Mouse (Mus musculus): ENCODE data around the gene Gm28048. TPM values are rescaled to one million over a fixed set of nuclear protein-coding genes. Genes with fewer than 3 reads are reported as not detected.
A peak's percentile ranks its signal among the peaks of the same experiment; 100 is the strongest.

Gene Gm28048
- polyA plus RNA-seq, 1 experiment = not detected

DNA sequence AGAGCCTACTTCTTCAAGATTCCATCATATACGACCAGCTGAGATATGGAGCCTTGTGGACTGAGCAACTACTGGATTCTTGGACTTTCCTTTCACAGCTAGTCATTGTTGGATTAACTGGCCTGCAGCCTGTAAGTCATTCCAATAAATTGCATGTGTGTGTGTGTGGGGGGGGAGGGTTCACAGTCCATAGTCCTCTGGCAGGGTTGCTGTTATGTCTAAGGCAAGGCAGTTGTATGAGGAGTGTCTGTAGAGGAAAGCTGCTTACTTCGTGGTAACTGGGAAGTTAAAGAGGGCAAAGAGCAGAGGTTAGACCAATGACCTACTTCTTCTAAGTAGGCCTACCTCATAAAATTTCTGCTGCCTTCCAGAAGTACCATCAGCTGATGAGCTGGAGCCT lies 98.2 kb downstream of the Gm28048 start:
- Histone ChIP-seq H3K4me1 (peaks cover 39% of the 10 kb centered on the region), H3K27me3 (replicated peaks) (peaks cover 15% of the 10 kb centered on the region), H3K9me3 (no peaks in the 10 kb centered on the region), H3K4me3 (replicated peaks) (no peak overlapping the region), H3K36me3 (replicated peaks; ENCODE audit: low read length) (no peaks in the 10 kb centered on the region)
- TF ChIP-seq FLI1 (IDR thresholded peaks at IDR 0.05; ENCODE audit: low read length) = no peak
- TF ChIP-seq GATA1 (IDR thresholded peaks at IDR 0.05; ENCODE audit: borderline replicate concordance, low read length) = no peak

DNA sequence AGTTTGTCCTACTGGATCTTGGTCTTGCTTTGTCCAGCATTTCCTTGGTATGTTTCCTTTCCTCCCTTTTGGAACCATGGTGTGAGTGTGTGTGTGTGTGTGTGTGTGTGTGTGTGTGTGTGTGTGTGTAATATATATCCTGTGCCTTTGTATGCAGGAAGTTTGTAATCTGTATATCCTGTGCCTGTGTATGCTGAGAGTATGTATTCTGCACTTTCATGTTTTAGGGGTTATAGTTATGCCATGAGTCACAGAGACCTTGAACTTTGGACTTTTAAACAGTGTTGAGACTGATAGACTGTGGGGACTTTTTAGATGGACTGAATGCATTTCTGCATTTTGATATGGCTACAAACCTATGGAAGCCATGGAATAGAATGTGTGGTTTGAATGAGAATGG lies 99.0 kb downstream of the Gm28048 start:
- Histone ChIP-seq H3K4me1 (peaks cover 40% of the 10 kb centered on the region), H3K4me3 (replicated peaks) (no peak overlapping the region), H3K36me3 (replicated peaks; ENCODE audit: low read length) (no peaks in the 10 kb centered on the region), H3K27me3 (replicated peaks) (peaks cover 7% of the 10 kb centered on the region), H3K9me3 (no peaks in the 10 kb centered on the region)
- TF ChIP-seq FLI1 (IDR thresholded peaks at IDR 0.05; ENCODE audit: low read length) = no peak
- no peak for TF ChIP-seq GATA1 (IDR thresholded peaks at IDR 0.05; ENCODE audit: borderline replicate concordance, low read length)

DNA sequence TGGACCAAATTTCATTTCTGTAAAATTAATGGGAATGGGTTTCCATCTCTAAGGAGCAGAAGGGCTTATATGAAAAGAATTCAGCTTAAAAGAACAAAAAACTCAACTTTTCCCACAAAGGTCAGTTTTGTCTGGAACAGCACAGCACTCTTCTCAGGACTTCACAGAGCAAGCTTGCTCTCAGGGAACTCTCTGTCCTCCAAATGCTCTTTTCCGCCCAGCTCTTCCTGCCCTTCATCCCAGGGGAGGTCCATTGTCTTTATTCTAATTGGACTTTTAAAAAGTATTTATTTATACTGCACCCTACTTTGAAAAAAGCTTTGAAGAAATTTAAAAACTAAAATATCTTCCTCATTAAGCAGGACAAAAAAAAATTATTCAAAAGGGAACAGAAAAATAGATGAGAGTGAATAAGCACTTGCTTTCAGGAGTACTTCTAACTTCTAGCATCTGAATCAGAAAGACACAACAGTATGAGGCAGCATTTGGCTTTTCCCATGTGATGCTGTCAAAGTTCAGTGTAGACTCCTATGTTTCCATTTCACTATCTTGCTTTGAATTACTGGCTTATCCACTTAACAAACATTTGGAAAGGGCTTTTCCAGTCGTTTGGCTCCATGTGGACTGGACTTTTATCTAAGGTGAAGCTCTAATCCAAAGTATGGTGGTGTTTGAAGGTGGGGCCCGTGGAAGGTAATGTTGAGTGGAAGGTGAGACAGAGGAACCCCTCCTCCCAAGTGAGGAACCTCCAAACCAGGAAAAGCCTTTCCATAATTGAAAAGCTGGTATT lies 101.3 kb downstream of the Gm28048 start:
- TF ChIP-seq GATA1 (IDR thresholded peaks at IDR 0.05; ENCODE audit: borderline replicate concordance, low read length) (no peak), FLI1 (IDR thresholded peaks at IDR 0.05; ENCODE audit: low read length) (no peak)
- H3K9me3 ChIP-seq = no peaks in the 10 kb centered on the region
- no peaks in the 10 kb centered on the region for H3K36me3 ChIP-seq (replicated peaks; ENCODE audit: low read length)
- H3K4me1 ChIP-seq = peaks cover 49% of the 10 kb centered on the region
- H3K27me3 ChIP-seq (replicated peaks) = no peaks in the 10 kb centered on the region
- H3K4me3 ChIP-seq (replicated peaks) = no peak overlapping the region

DNA sequence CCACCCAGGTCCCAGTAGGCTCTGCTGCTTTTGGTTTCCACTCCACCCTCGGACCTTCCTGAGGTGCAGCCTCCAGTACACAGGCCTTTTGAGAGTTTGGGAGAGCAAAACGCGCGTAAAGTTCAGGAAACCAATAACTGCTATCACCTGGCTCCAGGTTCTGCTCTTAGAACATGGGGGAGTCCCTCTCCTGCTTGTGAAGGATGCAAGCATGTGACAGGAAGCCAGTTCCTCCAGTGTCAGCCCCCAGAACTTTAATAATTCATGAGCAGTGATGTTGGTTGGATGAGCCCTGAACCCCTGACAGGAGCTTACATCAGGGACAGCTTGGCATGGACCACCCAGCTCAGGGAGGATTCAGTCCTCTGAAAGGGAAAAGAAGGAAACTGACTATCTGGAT lies 102.2 kb downstream of the Gm28048 start:
- Histone ChIP-seq H3K4me3 (replicated peaks) (no peak overlapping the region), H3K4me1 (peaks cover 50% of the 10 kb centered on the region), H3K9me3 (no peaks in the 10 kb centered on the region), H3K27me3 (replicated peaks) (no peaks in the 10 kb centered on the region), H3K36me3 (replicated peaks; ENCODE audit: low read length) (no peaks in the 10 kb centered on the region)
- TF ChIP-seq FLI1 (IDR thresholded peaks at IDR 0.05; ENCODE audit: low read length) (no peak), GATA1 (IDR thresholded peaks at IDR 0.05; ENCODE audit: borderline replicate concordance, low read length) (no peak)

DNA sequence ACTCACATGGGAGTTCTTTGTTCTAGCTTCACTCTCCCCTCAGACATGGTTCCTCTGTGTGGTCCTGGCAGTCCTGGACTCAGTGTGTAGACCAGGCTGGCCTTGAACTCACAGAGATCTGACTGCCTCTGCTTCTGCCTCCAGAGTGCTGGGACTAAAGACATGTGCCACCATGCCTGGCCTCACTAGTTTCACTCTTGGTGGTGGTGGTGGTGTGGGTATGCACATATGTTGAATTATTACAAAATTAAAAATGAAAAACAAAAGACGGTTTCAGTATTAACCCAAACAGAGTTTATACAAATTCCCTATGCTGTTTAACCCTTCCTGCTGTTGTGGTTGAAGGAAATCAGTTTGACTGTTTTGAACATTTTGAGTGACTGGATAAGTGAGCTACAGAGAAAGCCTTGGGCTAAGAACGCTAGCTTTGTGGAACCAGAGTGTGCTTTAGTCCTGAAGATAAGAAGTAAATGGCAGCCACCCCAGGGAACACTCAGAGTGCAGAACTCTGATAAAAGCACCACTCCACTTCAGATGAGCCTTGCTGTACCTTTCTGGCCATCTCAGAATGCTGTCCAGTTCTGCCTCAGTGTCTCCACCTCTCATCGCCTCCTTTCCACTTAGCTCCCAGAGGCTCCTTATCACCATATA lies 105.1 kb downstream of the Gm28048 start:
- H3K36me3 ChIP-seq (replicated peaks; ENCODE audit: low read length) = no peaks in the 10 kb centered on the region
- TF ChIP-seq GATA1 (IDR thresholded peaks at IDR 0.05; ENCODE audit: borderline replicate concordance, low read length) (no peak), FLI1 (IDR thresholded peaks at IDR 0.05; ENCODE audit: low read length) (no peak)
- no peaks in the 10 kb centered on the region for H3K9me3 ChIP-seq
- H3K4me1 ChIP-seq = peaks cover 68% of the 10 kb centered on the region
- H3K4me3 ChIP-seq (replicated peaks) = peak overlapping the region; percentile 47
- no peaks in the 10 kb centered on the region for H3K27me3 ChIP-seq (replicated peaks)

DNA sequence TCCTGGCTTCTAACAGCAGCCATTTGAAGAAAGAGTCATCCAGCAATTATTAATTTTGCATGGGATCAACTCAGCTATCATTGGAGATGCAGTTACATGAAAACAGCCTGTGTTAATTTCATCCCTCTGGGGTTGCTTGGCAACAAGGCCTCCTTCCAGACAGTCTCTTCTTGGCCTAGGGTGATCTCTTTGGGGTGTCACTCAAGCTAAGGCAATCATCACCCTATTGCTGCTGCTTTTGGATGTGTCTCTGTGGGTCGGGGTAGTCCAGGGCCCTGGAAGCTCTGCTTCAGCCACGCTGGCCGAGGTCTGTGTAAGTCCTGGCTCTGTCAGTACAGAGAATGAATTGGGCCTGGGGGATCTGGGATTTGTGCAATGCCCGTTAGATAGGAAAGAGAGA lies 106.6 kb downstream of the Gm28048 start:
- Histone ChIP-seq H3K9me3 (no peaks in the 10 kb centered on the region), H3K4me1 (peaks cover 60% of the 10 kb centered on the region), H3K36me3 (replicated peaks; ENCODE audit: low read length) (no peaks in the 10 kb centered on the region), H3K4me3 (replicated peaks) (no peak overlapping the region), H3K27me3 (replicated peaks) (no peaks in the 10 kb centered on the region)
- TF ChIP-seq FLI1 (IDR thresholded peaks at IDR 0.05; ENCODE audit: low read length) = no peak
- no peak for TF ChIP-seq GATA1 (IDR thresholded peaks at IDR 0.05; ENCODE audit: borderline replicate concordance, low read length)

DNA sequence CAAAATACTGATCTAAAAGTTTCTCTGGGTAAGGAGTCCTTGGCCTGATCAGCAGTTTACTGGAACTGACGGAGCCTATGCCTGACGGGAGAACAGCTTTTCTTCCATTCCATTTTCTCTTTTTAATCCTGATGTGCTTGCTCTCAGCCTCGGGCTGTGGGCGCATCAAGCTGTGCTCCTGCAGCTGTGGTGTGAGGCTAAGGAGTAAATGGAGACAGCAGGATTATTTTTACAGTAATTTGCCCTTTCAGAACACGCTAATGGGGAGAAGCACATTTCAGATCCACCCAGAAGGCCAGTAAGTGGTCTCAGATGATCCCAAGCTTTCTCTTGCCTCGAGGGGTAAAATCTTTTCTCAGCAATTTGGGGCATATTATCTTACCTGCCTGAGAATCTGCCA lies 107.1 kb downstream of the Gm28048 start:
- Histone ChIP-seq H3K27me3 (replicated peaks) (no peaks in the 10 kb centered on the region), H3K4me1 (peaks cover 59% of the 10 kb centered on the region), H3K36me3 (replicated peaks; ENCODE audit: low read length) (peaks cover 3% of the 10 kb centered on the region), H3K9me3 (no peaks in the 10 kb centered on the region), H3K4me3 (replicated peaks) (no peak overlapping the region)
- no peak for TF ChIP-seq FLI1 (IDR thresholded peaks at IDR 0.05; ENCODE audit: low read length)
- TF ChIP-seq GATA1 (IDR thresholded peaks at IDR 0.05; ENCODE audit: borderline replicate concordance, low read length) = no peak

DNA sequence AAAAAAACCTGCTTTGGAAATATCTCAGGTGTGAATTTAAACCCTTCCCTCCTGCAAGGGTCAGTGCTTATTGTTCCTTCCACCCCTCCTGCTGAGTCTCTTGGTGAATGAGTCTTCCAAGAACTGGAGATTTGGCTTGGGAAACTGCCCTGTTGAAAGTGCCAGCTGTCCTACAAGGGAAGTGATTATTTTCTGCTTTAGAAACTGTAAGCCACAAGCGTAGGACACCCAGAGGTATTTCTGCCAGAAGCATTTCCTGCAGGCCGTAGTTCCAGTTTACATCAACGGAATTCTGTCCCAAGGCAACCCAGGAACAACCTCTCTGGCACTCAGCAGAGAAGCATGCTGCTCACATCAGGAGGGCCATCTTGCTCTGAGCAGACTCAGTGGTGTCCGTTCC lies 108.5 kb downstream of the Gm28048 start:
- no peaks in the 10 kb centered on the region for H3K27me3 ChIP-seq (replicated peaks)
- peaks cover 17% of the 10 kb centered on the region for H3K36me3 ChIP-seq (replicated peaks; ENCODE audit: low read length)
- H3K4me3 ChIP-seq (replicated peaks) = peak overlapping the region; percentile 77
- H3K4me1 ChIP-seq = peaks cover 61% of the 10 kb centered on the region
- H3K9me3 ChIP-seq = no peaks in the 10 kb centered on the region
- TF ChIP-seq GATA1 (IDR thresholded peaks at IDR 0.05; ENCODE audit: borderline replicate concordance, low read length) (no peak), FLI1 (IDR thresholded peaks at IDR 0.05; ENCODE audit: low read length) (no peak)

DNA sequence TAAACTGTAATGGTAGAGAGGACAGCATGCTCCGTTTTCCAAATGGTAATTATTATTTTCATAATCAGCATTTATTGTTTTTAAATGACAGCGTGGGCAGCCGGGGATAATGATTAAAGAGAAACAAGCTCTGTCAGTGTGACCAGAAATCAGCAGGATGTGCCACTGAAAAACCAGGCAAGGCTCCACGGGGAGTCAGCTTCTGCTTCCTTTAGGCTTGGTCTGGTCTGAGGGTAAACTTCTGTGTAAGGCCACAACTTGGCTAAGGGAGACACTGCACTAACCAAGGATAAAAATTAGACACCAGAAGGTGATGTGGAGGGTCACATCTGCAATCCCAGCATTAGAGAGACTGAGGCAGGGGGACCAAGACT lies 109.6 kb downstream of the Gm28048 start:
- no peak for TF ChIP-seq GATA1 (IDR thresholded peaks at IDR 0.05; ENCODE audit: borderline replicate concordance, low read length)
- TF ChIP-seq FLI1 (IDR thresholded peaks at IDR 0.05; ENCODE audit: low read length) = no peak
- H3K9me3 ChIP-seq = no peaks in the 10 kb centered on the region
- peaks cover 63% of the 10 kb centered on the region for H3K4me1 ChIP-seq
- H3K4me3 ChIP-seq (replicated peaks) = peak overlapping the region; percentile 90
- H3K36me3 ChIP-seq (replicated peaks; ENCODE audit: low read length) = peaks cover 20% of the 10 kb centered on the region
- no peaks in the 10 kb centered on the region for H3K27me3 ChIP-seq (replicated peaks)

DNA sequence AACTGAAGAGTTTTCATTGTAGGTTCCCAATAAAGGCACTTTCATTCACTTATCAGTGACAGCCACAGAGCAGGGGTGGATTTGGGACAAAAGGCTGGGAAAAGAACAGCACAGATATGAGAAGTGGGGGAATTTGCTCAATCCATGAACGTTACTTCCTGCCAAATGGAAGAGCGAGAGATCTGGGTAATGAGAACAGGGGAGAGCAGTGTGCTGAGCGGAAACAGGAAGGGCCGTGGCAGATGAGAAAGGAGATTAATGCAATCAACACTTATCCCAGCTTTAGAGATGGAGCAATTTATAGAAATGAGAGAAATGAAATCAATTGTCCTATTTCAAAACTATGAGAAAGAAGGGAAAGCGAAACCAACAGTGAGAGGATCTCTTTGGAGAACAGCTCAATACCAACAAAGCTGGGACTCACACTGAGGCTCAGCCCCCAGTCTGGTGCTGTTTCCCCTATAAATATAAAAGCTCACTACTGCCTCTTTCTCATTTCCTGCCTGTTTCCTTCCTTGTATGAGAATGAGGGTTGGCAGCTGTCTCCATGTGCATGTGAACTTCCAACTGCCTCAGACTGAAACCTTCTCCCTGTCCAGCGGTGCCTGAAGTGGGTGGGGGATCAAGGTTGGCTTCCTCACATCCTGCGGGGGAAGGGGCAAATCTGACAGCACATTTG lies 110.1 kb downstream of the Gm28048 start:
- no peaks in the 10 kb centered on the region for H3K27me3 ChIP-seq (replicated peaks)
- H3K4me3 ChIP-seq (replicated peaks) = peak overlapping the region; percentile 90
- H3K9me3 ChIP-seq = no peaks in the 10 kb centered on the region
- TF ChIP-seq GATA1 (IDR thresholded peaks at IDR 0.05; ENCODE audit: borderline replicate concordance, low read length) (no peak), FLI1 (IDR thresholded peaks at IDR 0.05; ENCODE audit: low read length) (no peak)
- H3K36me3 ChIP-seq (replicated peaks; ENCODE audit: low read length) = peaks cover 20% of the 10 kb centered on the region
- H3K4me1 ChIP-seq = peaks cover 59% of the 10 kb centered on the region
